Mouse (Mus musculus): ENCODE measurements around the gene Fam229a. TPM values are rescaled to one million over a fixed set of nuclear protein-coding genes. Genes with fewer than 3 reads are reported as not detected.
"Not testable (repeated sequence)": the region's sequence is repeated elsewhere in the genome, so short reads cannot be mapped to it uniquely, and the experiment has no call there.

Fam229a gene
- not detected for polyA plus RNA-seq (2017; shearing (Covaris generic))

DNA sequence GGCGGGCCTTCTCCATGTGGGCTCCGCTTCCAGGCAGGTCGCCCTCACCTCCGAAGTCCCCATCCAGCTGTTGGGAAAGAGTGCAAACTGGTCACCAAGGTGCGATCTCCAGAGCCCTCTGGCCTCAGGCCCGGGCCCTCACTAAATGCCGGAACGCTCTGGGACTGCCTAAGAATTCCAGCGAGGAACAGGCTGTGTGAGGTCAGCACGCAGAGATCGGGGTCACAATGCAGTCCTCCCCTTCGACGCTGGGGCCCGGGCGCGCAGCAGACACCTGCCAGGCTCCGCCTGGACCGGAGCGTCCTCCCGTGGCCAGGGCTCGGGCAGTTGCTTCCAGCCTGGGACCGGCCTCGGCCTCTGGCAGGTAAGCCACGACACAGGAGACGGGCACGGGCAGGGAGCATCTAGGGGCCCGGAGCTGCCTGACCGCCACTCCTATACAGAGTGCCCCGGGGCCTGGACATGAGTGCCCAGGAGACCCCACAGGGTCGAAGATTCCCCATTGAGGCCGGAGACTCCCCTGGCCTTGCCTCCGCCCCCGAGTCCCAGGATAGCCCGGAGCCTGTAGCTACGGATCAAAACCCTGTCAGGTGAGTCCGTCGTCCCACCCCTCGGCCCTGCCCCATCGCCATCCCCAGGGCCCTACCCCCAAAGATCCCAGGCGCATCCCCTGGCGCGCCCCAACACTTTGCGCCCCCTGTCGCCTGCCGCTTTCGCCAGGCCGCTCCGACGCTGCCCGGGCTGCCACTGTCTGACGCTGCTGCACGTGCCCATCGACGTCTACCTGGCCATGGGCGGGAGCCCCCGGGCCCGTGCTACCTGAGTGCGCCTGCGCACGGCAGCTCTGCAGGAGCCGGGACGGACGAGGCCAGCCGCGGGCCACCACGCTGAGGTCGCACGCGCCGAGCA, at the start of gene Fam229a, which contains the start of gene Tssk3:
Fam229a (plus strand) TSS at position 219 of the 909 bp plus-strand sequence.
Tssk3 (minus strand) TSS at position 51 of the 909 bp plus-strand sequence.
- no peak for ATAC-seq

GRCm38 (mm10) chr4:129447360-129447759, 43.6 kb upstream of the Fam229a start:
- no peak for ATAC-seq

GRCm38 (mm10) chr4:129447778-129448563, 43.0 kb upstream of the Fam229a start:
- ATAC-seq, result no peak

DNA sequence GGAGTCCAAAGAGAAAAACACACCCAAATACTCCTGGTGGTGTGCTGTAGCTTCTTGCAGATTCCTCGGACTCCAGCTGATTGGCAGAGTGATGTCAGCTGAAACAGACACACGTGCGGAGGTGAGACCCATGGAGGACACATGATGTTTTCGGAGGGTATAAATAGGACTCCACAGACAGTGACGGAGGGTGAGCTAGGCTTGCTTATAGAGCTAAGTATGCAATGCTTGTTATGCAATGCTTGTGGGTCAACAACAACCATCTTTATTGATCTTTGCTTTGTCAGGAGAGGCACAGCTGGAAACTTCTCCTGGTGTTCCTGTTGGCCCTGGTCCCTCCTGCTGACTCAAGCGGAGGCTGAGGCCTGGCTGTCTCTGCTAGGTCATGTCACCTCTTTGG, 42.3 kb upstream of the Fam229a start:
- no peak for ATAC-seq

DNA sequence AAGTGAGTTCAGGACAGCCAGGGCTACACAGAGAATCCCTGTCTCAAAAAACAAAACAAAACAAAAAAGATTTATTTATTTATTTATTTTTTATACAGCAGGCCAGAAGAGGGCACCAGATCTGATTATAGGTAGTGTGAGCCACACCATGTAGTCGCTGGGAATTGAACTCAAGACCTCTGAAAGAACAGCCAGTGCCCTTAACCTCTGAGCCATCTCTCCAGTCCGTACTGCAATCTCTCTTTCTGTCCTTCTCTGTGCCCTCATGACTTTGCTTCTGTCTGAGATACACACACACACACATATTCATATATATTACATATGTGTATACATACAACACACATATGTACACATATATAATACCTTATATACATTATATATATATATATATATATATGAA, 40.1 kb upstream of the Fam229a start:
- ATAC-seq, result no peak

- ATAC-seq, result no peak
Measured at GRCm38 (mm10) chr4:129451471-129452169, 39.4 kb upstream of the Fam229a start.

DNA sequence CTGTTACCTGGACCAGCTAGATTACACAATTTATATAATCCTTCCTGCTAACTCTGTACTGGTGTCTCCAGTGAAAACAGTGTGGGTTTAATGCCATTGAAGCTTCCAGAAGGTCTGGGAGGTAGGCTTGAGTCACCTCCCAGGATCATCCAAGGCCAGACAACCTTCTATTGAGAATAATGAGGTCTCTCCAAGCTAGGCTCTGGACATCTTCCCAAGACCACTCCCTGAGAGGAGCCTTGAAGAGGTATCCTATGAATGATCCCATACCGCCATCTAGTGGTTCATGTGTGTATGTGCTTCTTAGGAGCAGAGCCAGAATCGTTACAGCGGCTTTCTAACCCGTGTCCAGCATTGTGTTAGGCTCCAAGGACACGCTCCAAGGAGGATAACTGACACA, 35.7 kb upstream of the Fam229a start:
- ATAC-seq, result peak; percentile 91

DNA sequence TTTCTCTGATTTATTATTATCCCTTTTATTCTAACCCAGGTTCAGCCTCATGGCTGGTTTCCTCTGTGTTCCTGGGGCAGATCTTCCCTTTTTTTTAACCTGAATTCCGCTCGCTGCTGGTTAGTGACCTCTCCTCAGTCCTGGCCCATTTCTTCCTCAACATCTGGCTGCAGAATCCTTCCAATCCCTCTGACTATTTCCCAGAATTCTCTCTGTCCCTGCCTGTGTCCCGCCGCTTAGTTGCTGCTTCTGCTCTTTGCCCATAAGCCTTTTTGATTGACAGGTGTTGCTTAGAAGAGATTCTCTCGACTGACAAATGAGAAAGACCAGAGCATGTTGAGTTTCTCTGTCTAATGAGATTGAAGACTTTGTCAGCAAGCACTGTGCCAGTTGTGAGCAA, 34.9 kb upstream of the Fam229a start:
- no peak for ATAC-seq

- not testable (repeated sequence) for ATAC-seq
Measured at GRCm38 (mm10) chr4:129457311-129457710, 33.7 kb upstream of the Fam229a start.

GRCm38 (mm10) chr4:129459726-129460125, 31.3 kb upstream of the Fam229a start:
- ATAC-seq, result no peak

- no peak for ATAC-seq
Measured at GRCm38 (mm10) chr4:129460827-129461182, 30.2 kb upstream of the Fam229a start.

- peak; percentile 94 for ATAC-seq
Measured at GRCm38 (mm10) chr4:129461183-129461960, 29.6 kb upstream of the Fam229a start, which contains the start of gene Bsdc1. Bsdc1 (plus strand) TSS chr4:129461581.

- no peak for ATAC-seq
Measured at GRCm38 (mm10) chr4:129462118-129462517, 28.9 kb upstream of the Fam229a start.

GRCm38 (mm10) chr4:129463097-129464059, 27.6 kb upstream of the Fam229a start:
- no peak for ATAC-seq

DNA sequence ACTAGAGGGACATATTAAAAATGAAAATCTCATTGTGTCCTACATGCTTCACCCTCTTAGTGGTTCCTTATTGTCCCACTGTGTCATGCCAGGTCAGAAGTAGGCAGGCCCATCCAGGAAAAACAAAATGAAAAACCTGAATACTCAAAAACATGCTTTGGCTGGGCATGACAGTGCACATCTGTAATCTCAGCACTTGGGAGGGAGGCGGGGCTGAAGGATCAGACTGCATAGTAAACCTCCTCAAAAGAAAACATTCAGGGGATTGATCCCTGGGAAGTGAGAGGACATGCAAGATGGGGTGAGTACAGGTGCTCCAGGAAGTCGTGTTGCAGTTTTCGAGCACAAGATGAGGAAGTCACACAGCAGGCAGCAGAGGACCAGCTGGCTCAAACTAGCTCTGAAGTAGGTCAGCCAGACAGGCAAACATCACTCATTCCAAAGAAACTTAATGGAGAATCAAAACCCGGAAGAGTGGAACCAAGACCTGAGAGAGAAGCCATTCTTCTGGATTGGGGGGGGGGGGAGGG, 26.6 kb upstream of the Fam229a start:
- ATAC-seq, result no peak

DNA sequence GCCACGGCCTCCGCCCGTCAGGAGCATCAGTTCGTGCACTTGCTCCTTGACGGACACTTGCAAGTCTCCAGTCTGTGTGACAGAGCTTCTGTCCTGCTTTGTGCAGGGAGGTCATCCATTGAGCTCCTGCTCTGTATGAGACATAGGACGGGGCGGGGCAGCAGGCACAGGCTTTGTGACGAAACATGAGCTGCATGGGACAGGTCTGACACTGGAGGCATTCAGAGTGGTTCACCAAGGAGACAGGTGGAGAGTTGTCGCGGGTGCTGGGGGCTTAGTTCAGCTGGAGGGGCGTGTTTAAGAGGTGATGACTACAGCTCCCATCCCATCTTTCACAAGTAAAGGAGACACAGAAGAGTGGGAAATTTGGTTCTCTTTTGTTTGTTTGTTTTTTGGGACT, 14.9 kb upstream of the Fam229a start:
- no peak for ATAC-seq

- ATAC-seq, result no peak
Measured at GRCm38 (mm10) chr4:129479863-129480262, 11.1 kb upstream of the Fam229a start.

DNA sequence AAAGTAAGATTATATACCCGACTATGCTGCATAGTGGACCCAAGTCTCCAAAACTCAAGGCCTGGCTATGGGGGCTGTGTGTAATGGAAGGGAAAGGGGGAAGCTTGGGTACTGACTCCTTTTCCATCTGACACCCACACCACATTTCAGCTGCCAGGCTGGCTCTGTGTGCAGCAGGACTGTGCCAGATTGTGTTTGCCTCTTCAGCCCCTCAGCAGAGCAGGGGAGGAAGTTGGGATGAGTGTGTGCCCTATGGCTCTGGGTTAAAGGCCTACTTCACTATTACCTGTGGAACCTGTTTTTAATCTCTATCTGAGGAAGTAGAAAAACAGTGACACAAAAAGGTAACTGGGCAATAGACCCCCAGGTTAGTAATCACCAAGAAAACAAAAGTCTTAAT, 9.9 kb upstream of the Fam229a start:
- no peak for ATAC-seq

- no peak for ATAC-seq
Measured at GRCm38 (mm10) chr4:129494681-129495080, 3.7 kb downstream of the Fam229a start.
